24 mouse cellular contexts compared by ENCODE assay signal in the genomic region with DNA sequence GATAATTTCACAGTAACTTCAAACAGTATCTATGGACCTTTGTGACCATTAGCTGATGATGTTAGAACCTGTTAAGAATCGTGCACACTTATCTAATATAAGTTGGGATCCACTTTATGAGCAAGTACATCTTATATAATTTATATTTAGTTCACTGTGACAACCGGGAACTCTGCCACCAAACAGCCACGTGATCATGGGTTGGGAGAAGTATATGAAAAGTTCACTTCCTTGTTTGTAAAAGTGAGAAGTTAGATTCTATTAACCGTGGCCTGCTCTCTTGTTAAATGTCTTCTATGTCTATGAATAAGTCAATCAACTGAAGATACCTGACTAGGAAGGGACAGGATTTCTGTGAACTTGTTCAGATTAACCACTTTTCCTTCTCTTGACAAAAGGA. TPM values are rescaled to one million over a fixed set of nuclear protein-coding genes. Genes with fewer than 3 reads are reported as not detected.
DNase-seq lines count a peak whose midpoint lies in the region; ATAC-seq and TF ChIP-seq lines count a peak whose summit lies in the region.
"Had no signal": no experiment of that assay in that cellular context is flagged by ENCODE, and none has a peak within 500 bp of the region (broad histone marks: within the 10 kb centered on the region; RNA-seq: fewer than 3 reads in every experiment).

No protein-coding gene starts in this region.

- no peak overlapping the region for H3K4me3 ChIP-seq in forebrain, postnatal 0 days (ENCODE audit: low read depth, low read length)
- no peak overlapping the region for H3K4me3 ChIP-seq in forebrain, embryonic 10.5 days
- H3K4me3 ChIP-seq in lung, embryonic 14.5 days (ENCODE audit: low read depth, low read length): no peak overlapping the region
- H3K4me3 ChIP-seq: embryonic facial prominence, embryonic 13.5 days; forebrain, embryonic 13.5 days; heart, adult 2 months; heart, embryonic 15.5 days had no signal

- H3K4me2 ChIP-seq in forebrain, postnatal 0 days (ENCODE audit: low read depth): no peak overlapping the region
- H3K4me2 ChIP-seq in lung, embryonic 14.5 days: no peak overlapping the region
- H3K4me2 ChIP-seq: embryonic facial prominence, embryonic 13.5 days; forebrain, embryonic 13.5 days; heart, embryonic 11.5 days; heart, embryonic 15.5 days; hindbrain, embryonic 14.5 days had no signal

- TF ChIP-seq CTCF in forebrain, postnatal 0 days (IDR thresholded peaks at IDR 0.05; ENCODE audit: low read depth): no peak
- TF ChIP-seq CTCF in lung, embryonic 14.5 days (IDR thresholded peaks at IDR 0.05; ENCODE audit: low read depth): no peak

- no peaks in the 10 kb centered on the region for H3K36me3 ChIP-seq in forebrain, postnatal 0 days (ENCODE audit: insufficient read depth)
- H3K36me3 ChIP-seq in forebrain, embryonic 10.5 days (replicated peaks): no peaks in the 10 kb centered on the region
- H3K36me3 ChIP-seq in lung, embryonic 14.5 days (ENCODE audit: insufficient read depth): no peaks in the 10 kb centered on the region
- H3K36me3 ChIP-seq: embryonic facial prominence, embryonic 13.5 days; heart, embryonic 15.5 days had no signal

- no peaks in the 10 kb centered on the region for H3K9me3 ChIP-seq in forebrain, postnatal 0 days (ENCODE audit: low read length)
- H3K9me3 ChIP-seq in forebrain, embryonic 10.5 days: no peaks in the 10 kb centered on the region
- no peaks in the 10 kb centered on the region for H3K9me3 ChIP-seq in lung, embryonic 14.5 days (ENCODE audit: low read depth, low read length)
- H3K9me3 ChIP-seq: embryonic facial prominence, embryonic 13.5 days; forebrain, embryonic 13.5 days; heart, embryonic 15.5 days had no signal

- H3K27me3 ChIP-seq in forebrain, postnatal 0 days (ENCODE audit: insufficient read depth, low read length): no peaks in the 10 kb centered on the region
- H3K27me3 ChIP-seq in forebrain, embryonic 10.5 days (ENCODE audit: poor library complexity, severe bottlenecking): no peaks in the 10 kb centered on the region
- H3K27me3 ChIP-seq in lung, embryonic 14.5 days (ENCODE audit: insufficient read depth, low read length): no peaks in the 10 kb centered on the region
- H3K27me3 ChIP-seq: CH12.LX; embryonic facial prominence, embryonic 13.5 days; forebrain, embryonic 13.5 days; heart, embryonic 15.5 days had no signal

- DNase-seq in forebrain, postnatal 0 days: peak; percentile 4
- DNase-seq in forebrain, embryonic 10.5 days (ENCODE audit: extremely low spot score, low spot score): no peak
- peak; percentile 1 for DNase-seq in lung, embryonic 14.5 days
- DNase-seq in lung, postnatal 10 days: no peak
- peak; percentile 12 for DNase-seq in right cerebral cortex, postnatal 14 days
- DNase-seq in right cerebral cortex, adult 18-20 months: no peak
- DNase-seq in frontal cortex, postnatal 25 days (ENCODE audit: low spot score in 2 of 2): no peak
- DNase-seq: adrenal gland, postnatal 14 days; cerebellum, adult 11-12 months; cerebellum, adult 9-10 months; cerebellum, postnatal 25 days; gastrocnemius, postnatal 10 days; heart, adult 2 months; heart, postnatal 14 days had no signal

- ATAC-seq in forebrain, postnatal 0 days: no peak
- no peak for ATAC-seq in lung, embryonic 14.5 days (ENCODE audit: insufficient read depth)
- peak; percentile 37; the same call in 1 of the 2 replicates for ATAC-seq in megakaryocyte progenitor cell, adult 5-6 weeks (replicated peaks; ENCODE audit: poor library complexity)

- H3K4me1 ChIP-seq in forebrain, postnatal 0 days (ENCODE audit: insufficient read depth): no peaks in the 10 kb centered on the region
- H3K4me1 ChIP-seq in forebrain, embryonic 10.5 days: no peaks in the 10 kb centered on the region
- H3K4me1 ChIP-seq in lung, embryonic 14.5 days (ENCODE audit: insufficient read depth): no peaks in the 10 kb centered on the region
- H3K4me1 ChIP-seq: embryonic facial prominence, embryonic 13.5 days; forebrain, embryonic 13.5 days; heart, embryonic 15.5 days had no signal

- 67% methylated on average over 4 of the region's 4 CpGs for WGBS in forebrain, postnatal 0 days
- WGBS in forebrain, embryonic 10.5 days: 84% methylated on average over 4 of the region's 4 CpGs
- WGBS in lung, embryonic 14.5 days: 41% methylated on average over 4 of the region's 4 CpGs

- H3K27ac ChIP-seq in forebrain, postnatal 0 days (ENCODE audit: low read depth, low read length): no peak overlapping the region
- no peak overlapping the region for H3K27ac ChIP-seq in forebrain, embryonic 10.5 days
- H3K27ac ChIP-seq in lung, embryonic 14.5 days (ENCODE audit: low read depth): no peak overlapping the region
- H3K27ac ChIP-seq: embryonic facial prominence, embryonic 13.5 days; forebrain, embryonic 13.5 days; heart, adult 2 months; heart, embryonic 15.5 days; hindbrain, embryonic 14.5 days had no signal

- H3K9ac ChIP-seq in forebrain, postnatal 0 days: no peak overlapping the region
- no peak overlapping the region for H3K9ac ChIP-seq in lung, embryonic 14.5 days
- H3K9ac ChIP-seq: embryonic facial prominence, embryonic 13.5 days; forebrain, embryonic 13.5 days; heart, embryonic 15.5 days; hindbrain, embryonic 14.5 days had no signal

RNA-seq across cellular contexts. Expression of a gene that starts 18.8 kb away (rescaled TPM):
- not detected in 2 replicates for total RNA-seq in forebrain, postnatal 0 days (2014; rRNA removed)
- not detected in 2 replicates for polyA plus RNA-seq in forebrain, postnatal 0 days (2015; fragmentation: Nextera tagmentation; extraction: Ambion mirVana)
- not detected in 2 replicates for polyA plus RNA-seq in forebrain, embryonic 10.5 days (2016; fragmentation: Nextera tagmentation; extraction: Ambion mirVana)
- not detected in 2 replicates for polyA plus RNA-seq in lung, embryonic 14.5 days (2014; fragmentation: Nextera tagmentation; extraction: Ambion mirVana)
- total RNA-seq in megakaryocyte progenitor cell, adult 5-6 weeks (2015): not detected in 2 replicates
- total RNA-seq in megakaryocyte progenitor cell, adult 5-6 weeks (2017): not detected in 2 replicates
- total RNA-seq: adrenal gland, postnatal 14 days; CH12.LX; gastrocnemius, postnatal 10 days; gastrocnemius, postnatal 4 days; heart, adult 2 months; heart, postnatal 14 days; hematopoietic stem cell, adult 5-6 weeks had no signal
- polyA plus RNA-seq: cortical plate, adult 2 months; embryonic facial prominence, embryonic 13.5 days; forebrain, embryonic 13.5 days; heart, adult 2 months; heart, embryonic 11.5 days; heart, embryonic 15.5 days; hindbrain, embryonic 14.5 days had no signal

RNA-seq across cellular contexts. Expression of a gene that starts 28.5 kb away (rescaled TPM):
- total RNA-seq in forebrain, postnatal 0 days (2014; rRNA removed): not detected in 2 replicates
- not detected in 2 replicates for polyA plus RNA-seq in forebrain, postnatal 0 days (2015; fragmentation: Nextera tagmentation; extraction: Ambion mirVana)
- polyA plus RNA-seq in forebrain, embryonic 10.5 days (2016; fragmentation: Nextera tagmentation; extraction: Ambion mirVana): not detected in 2 replicates
- not detected in 2 replicates for polyA plus RNA-seq in lung, embryonic 14.5 days (2014; fragmentation: Nextera tagmentation; extraction: Ambion mirVana)
- not detected in 2 replicates for total RNA-seq in megakaryocyte progenitor cell, adult 5-6 weeks (2015)
- not detected in 2 replicates for total RNA-seq in megakaryocyte progenitor cell, adult 5-6 weeks (2017)
- total RNA-seq: adrenal gland, postnatal 14 days; CH12.LX; gastrocnemius, postnatal 10 days; gastrocnemius, postnatal 4 days; heart, adult 2 months; heart, postnatal 14 days; hematopoietic stem cell, adult 5-6 weeks had no signal
- polyA plus RNA-seq: cortical plate, adult 2 months; embryonic facial prominence, embryonic 13.5 days; forebrain, embryonic 13.5 days; heart, adult 2 months; heart, embryonic 11.5 days; heart, embryonic 15.5 days; hindbrain, embryonic 14.5 days had no signal

RNA-seq across cellular contexts. Expression of a gene that starts 41.4 kb away (rescaled TPM):
- 0.52 and 0.62 TPM in 2 replicates for total RNA-seq in forebrain, postnatal 0 days (2014; rRNA removed)
- polyA plus RNA-seq in forebrain, postnatal 0 days (2015; fragmentation: Nextera tagmentation; extraction: Ambion mirVana): 0.16 and 0.39 TPM in 2 replicates
- not detected in 2 replicates for polyA plus RNA-seq in forebrain, embryonic 10.5 days (2016; fragmentation: Nextera tagmentation; extraction: Ambion mirVana)
- polyA plus RNA-seq in lung, embryonic 14.5 days (2014; fragmentation: Nextera tagmentation; extraction: Ambion mirVana): 0.14 TPM in 1 of 2 replicates, not detected in the other
- total RNA-seq in megakaryocyte progenitor cell, adult 5-6 weeks (2015): not detected in 2 replicates
- not detected in 2 replicates for total RNA-seq in megakaryocyte progenitor cell, adult 5-6 weeks (2017)
- total RNA-seq: CH12.LX; gastrocnemius, postnatal 10 days; heart, adult 2 months; heart, postnatal 14 days; hematopoietic stem cell, adult 5-6 weeks had no signal
- polyA plus RNA-seq: cortical plate, adult 2 months; forebrain, embryonic 13.5 days; heart, embryonic 11.5 days had no signal

RNA-seq across cellular contexts. Expression of a gene that starts 51.5 kb away (rescaled TPM):
- not detected in 2 replicates for total RNA-seq in forebrain, postnatal 0 days (2014; rRNA removed)
- polyA plus RNA-seq in forebrain, postnatal 0 days (2015; fragmentation: Nextera tagmentation; extraction: Ambion mirVana): not detected in 2 replicates
- polyA plus RNA-seq in forebrain, embryonic 10.5 days (2016; fragmentation: Nextera tagmentation; extraction: Ambion mirVana): not detected in 2 replicates
- polyA plus RNA-seq in lung, embryonic 14.5 days (2014; fragmentation: Nextera tagmentation; extraction: Ambion mirVana): not detected in 2 replicates
- total RNA-seq in megakaryocyte progenitor cell, adult 5-6 weeks (2015): not detected in 2 replicates
- not detected in 2 replicates for total RNA-seq in megakaryocyte progenitor cell, adult 5-6 weeks (2017)
- total RNA-seq: adrenal gland, postnatal 14 days; CH12.LX; gastrocnemius, postnatal 10 days; gastrocnemius, postnatal 4 days; heart, adult 2 months; heart, postnatal 14 days; hematopoietic stem cell, adult 5-6 weeks had no signal
- polyA plus RNA-seq: cortical plate, adult 2 months; embryonic facial prominence, embryonic 13.5 days; forebrain, embryonic 13.5 days; heart, adult 2 months; heart, embryonic 11.5 days; heart, embryonic 15.5 days; hindbrain, embryonic 14.5 days had no signal

Comparison
In these comparisons a context has a peak if more than half of its experiments do, and no peak if none do; other contexts are left out.
1. DNase-seq: peak in forebrain, postnatal 0 days (single experiment), lung, embryonic 14.5 days (single experiment) and right cerebral cortex, postnatal 14 days (single experiment); none in forebrain, embryonic 10.5 days (single experiment), lung, postnatal 10 days (single experiment), right cerebral cortex, adult 18-20 months (single experiment) and frontal cortex, postnatal 25 days (0 of 2).